Comparison of ENCODE assay signal across 8 mouse cellular contexts in the genomic region with DNA sequence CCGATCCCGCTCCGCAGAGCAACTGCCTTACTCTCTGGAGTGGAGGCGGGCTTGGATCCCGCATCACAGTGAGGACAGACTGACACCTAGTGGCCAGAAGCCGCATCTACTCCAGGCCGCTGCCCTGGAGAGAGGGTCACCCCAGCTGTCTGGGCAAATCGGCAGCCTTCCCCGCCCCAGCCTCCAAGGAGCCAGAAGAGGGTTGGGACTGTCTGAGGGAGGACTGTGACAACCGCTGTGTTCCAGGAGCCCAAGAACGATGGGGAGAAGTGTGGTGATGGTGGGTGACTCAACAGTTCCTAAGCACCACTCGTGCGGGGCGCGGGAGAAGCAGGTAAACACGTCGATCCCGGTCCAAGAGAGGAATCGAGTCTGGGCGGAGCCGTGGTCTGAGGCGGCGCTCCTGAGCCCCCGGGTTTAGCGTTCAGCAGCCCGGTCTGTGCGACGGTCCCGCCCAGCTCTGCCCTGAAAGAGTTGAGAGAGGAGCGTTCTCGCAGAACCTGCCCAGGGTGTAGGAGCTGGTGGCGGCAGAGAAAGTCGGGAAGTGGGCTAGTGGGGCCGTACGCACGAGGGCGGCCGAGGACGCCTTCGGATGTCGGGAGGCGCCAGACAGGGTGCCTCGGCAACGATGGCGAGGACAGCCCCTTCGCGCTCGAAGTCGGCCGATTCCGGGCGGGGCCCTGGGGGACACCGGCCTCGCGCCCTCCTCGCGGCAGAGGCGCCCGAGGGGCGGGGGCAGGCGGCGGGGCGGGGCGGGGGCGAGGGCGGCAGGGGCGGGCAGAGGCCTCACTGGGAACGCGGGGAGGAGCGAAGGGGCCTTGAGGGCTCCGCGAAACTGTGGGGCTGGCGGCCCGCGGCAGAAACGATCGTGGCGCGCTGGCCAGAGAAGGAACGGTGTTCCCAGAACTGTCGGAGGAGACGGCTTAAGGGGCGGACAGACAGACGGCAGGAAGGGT. TPM values are rescaled to one million over a fixed set of nuclear protein-coding genes. Genes with fewer than 3 reads are reported as not detected.
DNase-seq lines count a peak whose midpoint lies in the region; ATAC-seq lines count a peak whose summit lies in the region.

No protein-coding gene starts in this region.

- peak; percentile 76 for ATAC-seq in megakaryocyte, adult 5-6 weeks (ENCODE audit: poor library complexity, severe bottlenecking)

- DNase-seq in adipocyte (ENCODE audit: low spot score), result peak; percentile 98
- peak; percentile 98 for DNase-seq in embryo, embryonic 10 days (ENCODE audit: low spot score)
- DNase-seq in gastrocnemius, postnatal 10 days, result peak; percentile 94
- peak; percentile 95 for DNase-seq in induced T-regulatory cell, adult 2 months (ENCODE audit: low read depth)
- DNase-seq in left cerebral cortex, adult 8-10 months (ENCODE audit: low spot score in 2 of 2), result peak; percentile 85 to 89
- peak; percentile 93 for DNase-seq in right cerebral cortex, adult 18-20 months
- peak; percentile 91 for DNase-seq in urinary bladder, postnatal 10 days (ENCODE audit: low spot score)

RNA-seq across cellular contexts. Expression of a gene that starts 1.7 kb away (rescaled TPM):
- total RNA-seq in gastrocnemius, postnatal 10 days (2021), result 10 to 100 TPM in 1 of 2 experiments, 1 to 10 TPM in 1; 7.4 to 11.9 TPM
- 10 to 100 TPM; 24.8 to 34.9 (median 28.4) TPM for total RNA-seq in left cerebral cortex, adult 8-10 months (2022)
- total RNA-seq in megakaryocyte, adult 5-6 weeks (2015), result 0.76 and 2.8 TPM in 2 replicates
- 1.0 and 1.3 TPM in 2 replicates for total RNA-seq in megakaryocyte, adult 5-6 weeks (2017)

RNA-seq across cellular contexts. Expression of a gene that starts 1.7 kb away (rescaled TPM):
- total RNA-seq in gastrocnemius, postnatal 10 days (2021), result 1 to 10 TPM; 3.1 to 3.7 TPM
- total RNA-seq in left cerebral cortex, adult 8-10 months (2022), result 1 to 10 TPM; 2.0 to 4.3 (median 2.8) TPM
- total RNA-seq in megakaryocyte, adult 5-6 weeks (2015), result 2.4 and 8.6 TPM in 2 replicates
- total RNA-seq in megakaryocyte, adult 5-6 weeks (2017), result 2.1 and 6.9 TPM in 2 replicates

RNA-seq across cellular contexts. Expression of a gene that starts 5.2 kb away (rescaled TPM):
- 1,000 to 10,000 TPM; 1,328 to 1,362 TPM for total RNA-seq in gastrocnemius, postnatal 10 days (2021)
- total RNA-seq in left cerebral cortex, adult 8-10 months (2022), result 100 to 1,000 TPM; 678 to 790 (median 743) TPM
- total RNA-seq in megakaryocyte, adult 5-6 weeks (2015), result 2,467 and 2,664 TPM in 2 replicates
- 2,641 and 2,675 TPM in 2 replicates for total RNA-seq in megakaryocyte, adult 5-6 weeks (2017)

RNA-seq across cellular contexts. Expression of a gene that starts 10.0 kb away (rescaled TPM):
- 10 to 100 TPM; 21.7 to 25.4 TPM for total RNA-seq in gastrocnemius, postnatal 10 days (2021)
- total RNA-seq in left cerebral cortex, adult 8-10 months (2022), result 10 to 100 TPM; 23.9 to 29.6 (median 26.2) TPM
- total RNA-seq in megakaryocyte, adult 5-6 weeks (2015), result not detected in 2 replicates
- 1.3 TPM in 1 of 2 replicates, not detected in the other for total RNA-seq in megakaryocyte, adult 5-6 weeks (2017)

RNA-seq across cellular contexts. Expression of a gene that starts 12.8 kb away (rescaled TPM):
- total RNA-seq in gastrocnemius, postnatal 10 days (2021), result 10 to 100 TPM; 15.7 to 22.6 TPM
- 1 to 10 TPM; 5.9 to 9.4 (median 9.0) TPM for total RNA-seq in left cerebral cortex, adult 8-10 months (2022)
- total RNA-seq in megakaryocyte, adult 5-6 weeks (2015), result 1.3 TPM in 2 replicates
- 0.51 and 2.2 TPM in 2 replicates for total RNA-seq in megakaryocyte, adult 5-6 weeks (2017)

Comparison
In these comparisons a context has a peak if more than half of its experiments do, and no peak if none do; other contexts are left out.
1. Peak in every context shown above with its lines: DNase-seq and ATAC-seq.